Mouse (Mus musculus): ENCODE results near the gene Zc3h10.

- TF ChIP-seq POLR2A (IDR thresholded peaks at IDR 0.05; ENCODE audit: borderline replicate concordance, control insufficient read depth, low read depth, low read length) (no peak), CTCF (IDR thresholded peaks at IDR 0.05; ENCODE audit: control insufficient read depth, insufficient read depth, low read length) (no peak)
These were observed 31.7 kb upstream of the Zc3h10 start for GRCm38 (mm10) chr10:128579298-128579697.

Measured in bone marrow, adult 2 months (tissue).